Comparison of ENCODE assay signal across 11 mouse cellular contexts in genomic region chr11:52143675-52144074, GRCm38 (mm10). TPM values are rescaled to one million over a fixed set of nuclear protein-coding genes. Genes with fewer than 3 reads are reported as not detected.
A peak's percentile ranks its signal among the peaks of the same experiment; 100 is the strongest.
DNase-seq lines count a peak whose midpoint lies in the region; ATAC-seq lines count a peak whose summit lies in the region.
"Not testable (repeated sequence)": the region's sequence is repeated elsewhere in the genome, so short reads cannot be mapped to it uniquely, and the experiment has no call there.
"Had no signal": no experiment of that assay in that cellular context is flagged by ENCODE, and none has a peak within 500 bp of the region (broad histone marks: within the 10 kb centered on the region; RNA-seq: fewer than 3 reads in every experiment).

No protein-coding gene starts in this region.

- not testable (repeated sequence) for H3K27me3 ChIP-seq in forebrain, embryonic 15.5 days; limb, embryonic 11.5 days (ENCODE audit: control insufficient read depth, insufficient read depth, low read length); midbrain, embryonic 14.5 days (ENCODE audit: control insufficient read depth, insufficient read depth, low read length)

- not testable (repeated sequence) for H3K27ac ChIP-seq in forebrain, embryonic 15.5 days (replicated peaks); limb, embryonic 11.5 days (replicated peaks; ENCODE audit: low read depth, low read length); midbrain, embryonic 14.5 days (replicated peaks; ENCODE audit: low read depth, low read length)

- H3K9ac ChIP-seq in forebrain, embryonic 15.5 days (replicated peaks); limb, embryonic 11.5 days (ENCODE audit: low read length); midbrain, embryonic 14.5 days (replicated peaks; ENCODE audit: low read length): not testable (repeated sequence)

- not testable (repeated sequence) for H3K4me2 ChIP-seq in forebrain, embryonic 15.5 days (replicated peaks); limb, embryonic 11.5 days (ENCODE audit: low read depth, severe bottlenecking); midbrain, embryonic 14.5 days (ENCODE audit: low read length)

- H3K36me3 ChIP-seq in forebrain, embryonic 15.5 days; limb, embryonic 11.5 days (ENCODE audit: control insufficient read depth, insufficient read depth, low read length); midbrain, embryonic 14.5 days (ENCODE audit: control insufficient read depth, insufficient read depth, low read length): not testable (repeated sequence)

- H3K4me1 ChIP-seq in forebrain, embryonic 15.5 days; limb, embryonic 11.5 days (ENCODE audit: control insufficient read depth, insufficient read depth, low read length); midbrain, embryonic 14.5 days (ENCODE audit: control insufficient read depth, insufficient read depth, low read length): not testable (repeated sequence)

- whole genome bisulfite sequencing in forebrain, embryonic 15.5 days: 41% methylated on average over 4 of the region's 4 CpGs
- 46% methylated on average over 4 of the region's 4 CpGs for WGBS in limb, embryonic 11.5 days
- 43% methylated on average over 4 of the region's 4 CpGs for WGBS in midbrain, embryonic 14.5 days

- not testable (repeated sequence) for H3K4me3 ChIP-seq in forebrain, embryonic 15.5 days; limb, embryonic 11.5 days (ENCODE audit: low read depth, low read length); midbrain, embryonic 14.5 days (replicated peaks; ENCODE audit: low read depth, low read length)

- intact Hi-C loops in heart, postnatal 14 days (cut with DNase I): loop anchor here (5.0 kb wide), 2 partner anchors 79 to 199 kb away; no protein-coding TSS in a partner anchor

- not testable (repeated sequence) for H3K9me3 ChIP-seq in forebrain, embryonic 15.5 days; limb, embryonic 11.5 days (ENCODE audit: control insufficient read depth, low read length); midbrain, embryonic 14.5 days (ENCODE audit: control insufficient read depth, low read length)

- DNase-seq in CD4-positive helper T cell, adult 2 months (ENCODE audit: low read depth, low spot score): peak; percentile 56
- peak; percentile 29 for DNase-seq in adrenal gland, postnatal 25 days
- DNase-seq in heart, postnatal 14 days: peak; percentile 42 to 56
- peak; percentile 74 for DNase-seq in kidney, postnatal 10 days
- DNase-seq in limb, embryonic 11.5 days (ENCODE audit: low spot score): peak; percentile 55
- peak; percentile 74 for DNase-seq in midbrain, embryonic 14.5 days
- DNase-seq in telencephalon, adult 2 months (ENCODE audit: low read depth, low spot score): peak; percentile 26

- ATAC-seq in forebrain, embryonic 15.5 days (replicated peaks): 0 out of 2 replicates have a peak, but pooled peaks have one; percentile 48
- ATAC-seq in limb, embryonic 11.5 days (ENCODE audit: insufficient number of reproducible peaks, low FRiP score, low TSS enrichment, low read depth): peak; percentile 47; the same call in 1 of the 2 replicates
- not testable (repeated sequence) for ATAC-seq in midbrain, embryonic 14.5 days (ENCODE audit: low FRiP score, low TSS enrichment)

RNA-seq across cellular contexts. Expression of gene Olfr1373, which starts 1.7 kb away (rescaled TPM):
- total RNA-seq in adrenal gland, postnatal 25 days (2021): not detected in 2 replicates
- not detected in 2 replicates for polyA plus RNA-seq in forebrain, embryonic 15.5 days (2015; fragmentation: Nextera tagmentation; extraction: Ambion mirVana)
- not detected for total RNA-seq in heart, postnatal 14 days (2021)
- not detected in 2 replicates for polyA plus RNA-seq in limb, embryonic 11.5 days (2014; fragmentation: Nextera tagmentation; extraction: Ambion mirVana)
- polyA plus RNA-seq in midbrain, embryonic 14.5 days (2014; fragmentation: Nextera tagmentation; extraction: Ambion mirVana): not detected in 2 replicates
- polyA plus RNA-seq: forebrain, embryonic 12.5 days; hindbrain, embryonic 12.5 days; macrophage had no signal

RNA-seq across cellular contexts. Expression of gene Ppp2ca, which starts 45.2 kb away (rescaled TPM):
- total RNA-seq in adrenal gland, postnatal 25 days (2021): 77.2 and 91.2 TPM in 2 replicates
- 116 and 129 TPM in 2 replicates for polyA plus RNA-seq in forebrain, embryonic 15.5 days (2015; fragmentation: Nextera tagmentation; extraction: Ambion mirVana)
- total RNA-seq in heart, postnatal 14 days (2021): 10 to 100 TPM; 55.4 to 60.4 TPM
- 112 and 117 TPM in 2 replicates for polyA plus RNA-seq in limb, embryonic 11.5 days (2014; fragmentation: Nextera tagmentation; extraction: Ambion mirVana)
- polyA plus RNA-seq in midbrain, embryonic 14.5 days (2014; fragmentation: Nextera tagmentation; extraction: Ambion mirVana): 140 and 162 TPM in 2 replicates
